In genomic region chr6:53611451-53611945, GRCm38 (mm10) we compare ENCODE assay signal across 28 mouse cellular contexts.
DNase-seq lines count a peak whose midpoint lies in the region; ATAC-seq and TF ChIP-seq lines count a peak whose summit lies in the region.
"Had no signal": no experiment of that assay in that cellular context is flagged by ENCODE, and none has a peak within 500 bp of the region (broad histone marks: within the 10 kb centered on the region; RNA-seq: fewer than 3 reads in every experiment).

No protein-coding gene starts in this region.

- H3K4me1 ChIP-seq in bone marrow macrophage, adult 2 months (ENCODE audit: control insufficient read depth, insufficient read depth, low read length), result peaks cover 21% of the 10 kb centered on the region
- H3K4me1 ChIP-seq in limb, embryonic 13.5 days, result peaks cover 53% of the 10 kb centered on the region
- peaks cover 12% of the 10 kb centered on the region for H3K4me1 ChIP-seq in forebrain, embryonic 12.5 days
- no peaks in the 10 kb centered on the region for H3K4me1 ChIP-seq in kidney, adult 2 months (ENCODE audit: control insufficient read depth, insufficient read depth, low read length)
- H3K4me1 ChIP-seq: intestine, embryonic 15.5 days had no signal

- peak overlapping the region; percentile 10; the same call in 1 of the 2 replicates for H3K27ac ChIP-seq in bone marrow macrophage, adult 2 months (ENCODE audit: insufficient read depth, low read depth, low read length)
- H3K27ac ChIP-seq in limb, embryonic 13.5 days, result peak overlapping the region; percentile 48
- no peak overlapping the region for H3K27ac ChIP-seq in forebrain, embryonic 12.5 days
- no peak overlapping the region for H3K27ac ChIP-seq in kidney, adult 2 months (ENCODE audit: insufficient read depth, low read depth, low read length)
- H3K27ac ChIP-seq: forebrain, embryonic 13.5 days; intestine, embryonic 15.5 days; kidney, postnatal 0 days; midbrain, embryonic 13.5 days; neural tube, embryonic 12.5 days had no signal

- H3K36me3 ChIP-seq in limb, embryonic 13.5 days, result peaks cover 17% of the 10 kb centered on the region
- H3K36me3 ChIP-seq in forebrain, embryonic 12.5 days (replicated peaks), result peaks cover 12% of the 10 kb centered on the region
- H3K36me3 ChIP-seq in kidney, adult 2 months (ENCODE audit: control insufficient read depth, insufficient read depth, low read length), result no peaks in the 10 kb centered on the region
- H3K36me3 ChIP-seq: intestine, embryonic 15.5 days; midbrain, embryonic 13.5 days; neural tube, embryonic 12.5 days had no signal

- no peaks in the 10 kb centered on the region for H3K27me3 ChIP-seq in limb, embryonic 13.5 days
- no peaks in the 10 kb centered on the region for H3K27me3 ChIP-seq in forebrain, embryonic 12.5 days
- no peaks in the 10 kb centered on the region for H3K27me3 ChIP-seq in kidney, adult 2 months (replicated peaks; ENCODE audit: control insufficient read depth, insufficient read depth, low read length)
- H3K27me3 ChIP-seq: CH12.LX; forebrain, embryonic 13.5 days; intestine, embryonic 15.5 days; midbrain, embryonic 13.5 days; neural tube, embryonic 12.5 days had no signal

- TF ChIP-seq CTCF in bone marrow macrophage, adult 2 months (IDR thresholded peaks at IDR 0.05; ENCODE audit: low read depth, low read length), result no peak
- TF ChIP-seq CTCF in kidney, adult 2 months (conservative IDR thresholded peaks at IDR 0.05; ENCODE audit: insufficient read depth, insufficient read length, low read depth, low read length), result no peak

- no peaks in the 10 kb centered on the region for H3K9me3 ChIP-seq in limb, embryonic 13.5 days
- H3K9me3 ChIP-seq in forebrain, embryonic 12.5 days, result no peaks in the 10 kb centered on the region
- H3K9me3 ChIP-seq: forebrain, embryonic 13.5 days; intestine, embryonic 15.5 days; midbrain, embryonic 13.5 days; neural tube, embryonic 12.5 days had no signal

- H3K4me3 ChIP-seq in bone marrow macrophage, adult 2 months (ENCODE audit: insufficient read depth, low read length), result no peak overlapping the region
- no peak overlapping the region for H3K4me3 ChIP-seq in limb, embryonic 13.5 days
- H3K4me3 ChIP-seq in forebrain, embryonic 12.5 days (replicated peaks), result no peak overlapping the region
- H3K4me3 ChIP-seq in kidney, adult 2 months (ENCODE audit: insufficient read depth, low read depth, low read length), result no peak overlapping the region
- H3K4me3 ChIP-seq: erythroblast, embryonic 14.5 days; forebrain, embryonic 13.5 days; intestine, embryonic 15.5 days; midbrain, embryonic 13.5 days; neural tube, embryonic 12.5 days had no signal

- no peak for ATAC-seq in limb, embryonic 13.5 days (ENCODE audit: low FRiP score, low read depth)
- no peak for ATAC-seq in forebrain, embryonic 12.5 days (ENCODE audit: low FRiP score)
- ATAC-seq: forebrain, embryonic 13.5 days; hindbrain, embryonic 16.5 days; intestine, embryonic 15.5 days; lung, postnatal 0 days; midbrain, embryonic 13.5 days had no signal

- no peak overlapping the region for H3K9ac ChIP-seq in limb, embryonic 13.5 days
- H3K9ac ChIP-seq in forebrain, embryonic 12.5 days, result no peak overlapping the region
- H3K9ac ChIP-seq: forebrain, embryonic 13.5 days; intestine, embryonic 15.5 days; midbrain, embryonic 13.5 days; neural tube, embryonic 12.5 days had no signal

- peak; percentile 6 for DNase-seq in cerebellum, adult 11 months
- DNase-seq in cerebellum, adult 8-10 months, result no peak
- DNase-seq in cerebellum, postnatal 10 days, result peak; percentile 45 to 52
- no peak for DNase-seq in spleen, postnatal 14 days (ENCODE audit: low spot score in 2 of 2)
- no peak for DNase-seq in kidney, adult 2 months
- DNase-seq: adrenal gland, adult 8-10 months; gastrocnemius, postnatal 10 days; kidney, adult 8-10 months; kidney, postnatal 4 days; left cerebral cortex, postnatal 4 days; lung, postnatal 4 days; right cerebral cortex, adult 18-20 months; right cerebral cortex, postnatal 4 days; thymus, adult 2 months; thymus, postnatal 4 days had no signal

- no peak for TF ChIP-seq POLR2A in bone marrow macrophage, adult 2 months (IDR thresholded peaks at IDR 0.05; ENCODE audit: borderline replicate concordance, low read depth, low read length)
- TF ChIP-seq POLR2A in kidney, adult 2 months (IDR thresholded peaks at IDR 0.05; ENCODE audit: low read depth, low read length), result no peak

- 64% methylated on average over 5 of the region's 5 CpGs for WGBS in limb, embryonic 13.5 days
- WGBS in forebrain, embryonic 12.5 days, result 86% methylated on average over 5 of the region's 5 CpGs
- WGBS in kidney, adult 2 months, result 88% methylated on average over 5 of the region's 5 CpGs

- no peak overlapping the region for H3K4me2 ChIP-seq in limb, embryonic 13.5 days (replicated peaks)
- no peak overlapping the region for H3K4me2 ChIP-seq in forebrain, embryonic 12.5 days
- H3K4me2 ChIP-seq: forebrain, embryonic 13.5 days; intestine, embryonic 15.5 days; liver, embryonic 11.5 days; midbrain, embryonic 13.5 days; neural tube, embryonic 12.5 days had no signal

Comparison
In these comparisons a context has a peak if more than half of its experiments do, and no peak if none do; other contexts are left out.
1. DNase-seq: peak in cerebellum, adult 11 months (single experiment) and cerebellum, postnatal 10 days (2 of 2); none in cerebellum, adult 8-10 months (single experiment), spleen, postnatal 14 days (0 of 2) and kidney, adult 2 months (single experiment).
2. H3K27ac ChIP-seq: peak in bone marrow macrophage, adult 2 months (single experiment) and limb, embryonic 13.5 days (single experiment); none in forebrain, embryonic 12.5 days (single experiment) and kidney, adult 2 months (single experiment).